Mouse (Mus musculus) embryonic facial prominence, embryonic 11.5 days (tissue): ENCODE measurements at regions not wholly inside any gene's neighbourhood (a gene's known extent, or its start where the extent isn't known, plus 50 kb on each side); places are given as distances from the start of the nearest gene placed in this dataset.

Experiments used
- ATAC-seq: fragments of 200-750 bp; cut with Nextera tagmentation; replicated peaks from 2 replicates; pipeline ENCODE4 v1.8.0; 2017; ENCODE audit warnings: low read depth; ENCODE audit not compliant: insufficient number of reproducible peaks, low FRiP score, low TSS enrichment
- DNase-seq: peaks from one replicate; pipeline ENCODE4 v3.0.0-alpha.2; 2015; ENCODE audit warnings: low spot score
- H3K27ac ChIP-seq: fragments of 300-500 bp; sonication (generic); replicated peaks from 2 replicates; pipeline ENCODE4 v1.5.1; 2014; ENCODE audit warnings: mild to moderate bottlenecking, low read depth, low read length, control low read depth
- H3K27me3 ChIP-seq: fragments of 300-500 bp; sonication (generic); 2 replicates; pipeline ENCODE4 v1.6.1; 2014; ENCODE audit warnings: mild to moderate bottlenecking, low read length, moderate library complexity, mixed read lengths; ENCODE audit not compliant: control insufficient read depth, insufficient read depth
- H3K36me3 ChIP-seq: fragments of 300-500 bp; sonication (generic); replicated peaks from 2 replicates; pipeline ENCODE4 v1.6.1; 2014; ENCODE audit warnings: low read depth, mild to moderate bottlenecking, low read length, moderate library complexity, mixed read lengths; ENCODE audit not compliant: control insufficient read depth, insufficient read depth
- H3K4me1 ChIP-seq: fragments of 300-500 bp; sonication (generic); 2 replicates; pipeline ENCODE4 v1.6.1; 2014; ENCODE audit warnings: low read length, mixed read lengths; ENCODE audit not compliant: control insufficient read depth, insufficient read depth
- H3K4me2 ChIP-seq: fragments of 300-500 bp; sonication (generic); 2 replicates; pipeline ENCODE4 v1.6.1; 2014; ENCODE audit warnings: low read depth, mild to moderate bottlenecking, control low read depth, low read length, moderate library complexity
- H3K4me3 ChIP-seq: fragments of 300-500 bp; sonication (generic); 2 replicates; pipeline ENCODE4 v1.5.1; 2014; ENCODE audit warnings: low read depth, low read length, control low read depth
- H3K9ac ChIP-seq: fragments of 300-500 bp; sonication (generic); replicated peaks from 2 replicates; pipeline ENCODE4 v1.6.1; 2014; ENCODE audit warnings: mild to moderate bottlenecking, control low read depth, low read length
- H3K9me3 ChIP-seq: fragments of 300-500 bp; sonication (generic); replicated peaks from 2 replicates; pipeline ENCODE4 v1.6.1; 2016; ENCODE audit warnings: mild to moderate bottlenecking, low read length, inconsistent platforms, mixed read lengths; ENCODE audit not compliant: control insufficient read depth
- WGBS: fragments of 180-500 bp; shearing (Covaris S2); extraction: QIAGEN DNeasy Blood & Tissue Kit; methylation state at CpG from one replicate; pipeline ENCODE4 v1.1.7; 2014; 5-methylcytosine and 5-hydroxymethylcytosine counted together

DNA sequence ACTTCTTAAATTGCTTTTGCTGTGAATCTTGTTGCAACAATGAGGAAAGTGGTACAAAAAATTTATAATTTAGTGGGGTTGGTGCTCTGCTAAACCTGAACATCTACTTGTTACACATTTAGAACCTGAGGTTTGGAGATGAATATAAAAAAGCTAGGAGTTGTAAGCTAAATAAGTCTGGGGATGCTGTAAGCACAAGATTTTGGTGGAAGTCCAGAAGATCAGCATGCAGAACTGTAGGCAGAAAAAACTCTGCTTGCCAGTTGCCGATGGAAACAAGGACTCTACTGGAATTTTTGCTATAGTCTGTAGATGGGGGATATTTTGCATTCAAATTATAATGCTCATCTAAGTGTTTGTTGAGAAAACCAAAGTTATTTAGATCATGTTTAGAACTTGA is 390.5 kb upstream of the Clnk start:
- WGBS, result 94% methylated on average over 1 of the region's 1 CpGs
- no peak overlapping the region for H3K27ac ChIP-seq
- H3K9me3 ChIP-seq, result no peaks in the 10 kb centered on the region
- H3K27me3 ChIP-seq, result no peaks in the 10 kb centered on the region
- no peak overlapping the region for H3K9ac ChIP-seq
- DNase-seq (no peak), ATAC-seq (no peak)
- H3K4me3 ChIP-seq, result no peak overlapping the region
- no peaks in the 10 kb centered on the region for H3K36me3 ChIP-seq
- no peaks in the 10 kb centered on the region for H3K4me1 ChIP-seq
- H3K4me2 ChIP-seq, result no peak overlapping the region

DNA sequence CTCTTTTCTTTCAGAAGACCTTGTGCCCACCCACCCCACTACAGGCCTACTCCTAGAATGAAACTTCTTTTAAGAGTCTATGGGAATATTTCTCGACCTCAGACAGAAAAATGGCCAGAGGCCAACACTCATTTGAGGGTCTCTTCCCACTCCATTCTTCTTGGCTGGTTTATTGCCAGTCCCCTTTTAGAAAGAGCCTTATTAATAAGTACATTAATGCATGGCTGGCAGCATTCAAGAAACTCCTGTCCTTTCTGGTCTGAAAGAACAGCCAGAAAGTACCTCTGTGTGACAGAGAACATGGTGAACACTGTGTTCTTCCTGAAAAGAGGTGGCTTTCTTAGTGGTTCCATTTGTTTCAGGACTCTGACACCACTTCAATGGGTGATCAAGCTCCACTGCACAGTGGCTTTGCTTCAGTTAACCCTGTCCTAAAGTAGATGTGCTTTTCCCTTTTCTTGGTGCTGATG is 384.1 kb upstream of the Clnk start:
- no peak for ATAC-seq
- Histone ChIP-seq H3K9ac (no peak overlapping the region), H3K4me1 (no peaks in the 10 kb centered on the region)

DNA sequence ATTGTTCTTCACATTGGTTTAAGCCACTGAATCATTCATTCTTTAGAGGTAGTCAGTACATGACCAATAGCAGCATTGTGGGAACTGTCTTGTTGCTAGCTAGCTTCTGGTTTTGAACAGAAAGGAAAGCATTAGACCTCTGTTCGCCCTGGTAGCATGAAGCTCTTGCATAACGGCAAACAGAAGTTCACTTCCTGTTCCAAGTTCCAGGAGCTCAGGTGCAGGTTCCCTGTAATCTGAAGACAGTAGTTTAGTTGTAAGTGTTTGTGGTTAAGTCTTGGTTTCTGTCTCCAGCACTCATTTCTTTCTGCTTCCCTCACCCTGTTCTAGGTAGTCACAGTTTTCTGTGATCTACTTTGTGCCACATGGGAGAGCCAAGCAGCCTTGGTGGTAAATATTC is 381.1 kb upstream of the Clnk start:
- H3K9me3 ChIP-seq, result no peaks in the 10 kb centered on the region
- no peak overlapping the region for H3K4me3 ChIP-seq
- no peak overlapping the region for H3K9ac ChIP-seq
- no peak for ATAC-seq
- no peak for DNase-seq
- H3K4me1 ChIP-seq, result no peaks in the 10 kb centered on the region
- H3K36me3 ChIP-seq, result no peaks in the 10 kb centered on the region
- WGBS, result 82% methylated on average over 2 of the region's 2 CpGs
- H3K27me3 ChIP-seq, result no peaks in the 10 kb centered on the region
- H3K27ac ChIP-seq, result no peak overlapping the region
- H3K4me2 ChIP-seq, result no peak overlapping the region

More for the DNA sequence above, 384.1 kb upstream of the Clnk start:
- DNase-seq, result no peak
- H3K27ac ChIP-seq, result no peak overlapping the region
- no peak overlapping the region for H3K4me2 ChIP-seq
- H3K4me3 ChIP-seq, result no peak overlapping the region
- H3K36me3 ChIP-seq, result no peaks in the 10 kb centered on the region
- H3K27me3 ChIP-seq, result no peaks in the 10 kb centered on the region
- WGBS, result 75% methylated on average over 1 of the region's 1 CpGs
- no peaks in the 10 kb centered on the region for H3K9me3 ChIP-seq

DNA sequence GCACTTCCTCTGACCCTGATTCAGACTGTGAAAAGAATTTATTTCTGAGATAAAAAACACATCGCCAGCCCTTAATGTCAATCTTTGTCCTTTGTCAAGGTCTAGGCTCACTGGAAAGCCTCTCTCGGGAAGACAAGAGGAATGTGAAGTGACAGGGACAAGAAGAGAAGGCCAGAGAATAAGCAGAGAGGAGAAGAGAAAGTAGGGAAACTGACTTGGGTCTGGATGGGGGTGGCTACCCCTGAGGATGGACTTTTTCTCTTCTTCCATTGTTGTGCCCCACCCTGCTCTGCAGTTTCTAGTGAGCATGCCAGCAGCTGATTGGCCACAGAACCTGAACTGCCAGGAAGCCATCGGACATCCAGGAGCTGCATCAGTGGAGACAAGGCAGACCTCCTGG is 375.6 kb upstream of the Clnk start:
- Histone ChIP-seq H3K4me2 (no peak overlapping the region), H3K4me3 (no peak overlapping the region), H3K27ac (no peak overlapping the region), H3K36me3 (no peaks in the 10 kb centered on the region), H3K27me3 (no peaks in the 10 kb centered on the region), H3K9ac (no peak overlapping the region), H3K9me3 (no peaks in the 10 kb centered on the region), H3K4me1 (no peaks in the 10 kb centered on the region)
- no peak for DNase-seq
- 48% methylated on average over 3 of the region's 3 CpGs for WGBS
- ATAC-seq, result no peak

DNA sequence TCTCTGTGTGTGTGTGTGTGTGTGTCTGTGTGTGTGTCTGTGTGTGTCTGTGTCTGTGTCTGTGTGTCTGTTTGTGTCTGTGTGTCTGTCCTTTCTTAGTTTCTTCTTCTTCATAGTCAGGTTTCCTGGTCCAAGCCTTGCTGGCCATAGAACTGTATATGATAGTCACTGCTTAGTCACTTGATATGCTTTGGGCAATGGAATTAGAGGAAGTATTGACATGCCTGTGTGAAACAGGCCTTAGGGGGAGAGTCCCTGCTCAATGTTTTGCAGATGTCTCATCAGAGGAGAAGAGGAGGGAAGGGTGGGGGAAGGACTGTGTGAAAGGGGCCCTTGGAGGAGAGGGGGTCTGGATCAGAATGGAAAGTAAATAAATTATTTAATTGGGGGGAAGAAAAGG is 374.4 kb upstream of the Clnk start:
- Histone ChIP-seq H3K9me3 (no peaks in the 10 kb centered on the region), H3K27ac (no peak overlapping the region), H3K4me3 (no peak overlapping the region), H3K4me2 (no peak overlapping the region), H3K4me1 (no peaks in the 10 kb centered on the region), H3K9ac (no peak overlapping the region), H3K36me3 (no peaks in the 10 kb centered on the region), H3K27me3 (no peaks in the 10 kb centered on the region)
- ATAC-seq (no peak), DNase-seq (peak; percentile 3)

DNA sequence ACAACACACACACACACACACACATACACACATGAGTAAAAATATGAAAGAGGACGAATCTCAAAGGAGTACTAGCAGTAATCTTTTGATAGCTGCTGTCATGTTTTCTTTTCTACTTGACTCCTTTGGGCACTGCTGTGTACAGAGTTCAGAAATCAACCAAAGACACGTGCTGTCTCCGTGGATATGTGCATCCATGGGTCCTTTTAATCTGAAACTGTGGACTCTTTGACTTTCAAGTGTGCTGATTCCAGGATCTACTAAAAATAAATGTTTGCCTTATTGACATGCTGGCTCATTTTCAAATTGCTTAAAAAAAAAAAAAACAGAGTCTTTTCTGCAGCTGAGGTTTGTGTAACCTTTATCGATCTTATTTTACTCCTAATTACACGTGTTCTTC is 343.1 kb upstream of the Clnk start:
- Histone ChIP-seq H3K4me1 (no peaks in the 10 kb centered on the region), H3K4me3 (no peak overlapping the region), H3K27ac (no peak overlapping the region), H3K9ac (no peak overlapping the region), H3K36me3 (no peaks in the 10 kb centered on the region), H3K9me3 (no peaks in the 10 kb centered on the region), H3K27me3 (no peaks in the 10 kb centered on the region), H3K4me2 (no peak overlapping the region)
- DNase-seq (no peak), ATAC-seq (no peak)
- WGBS, result 77% methylated on average over 5 of the region's 5 CpGs

DNA sequence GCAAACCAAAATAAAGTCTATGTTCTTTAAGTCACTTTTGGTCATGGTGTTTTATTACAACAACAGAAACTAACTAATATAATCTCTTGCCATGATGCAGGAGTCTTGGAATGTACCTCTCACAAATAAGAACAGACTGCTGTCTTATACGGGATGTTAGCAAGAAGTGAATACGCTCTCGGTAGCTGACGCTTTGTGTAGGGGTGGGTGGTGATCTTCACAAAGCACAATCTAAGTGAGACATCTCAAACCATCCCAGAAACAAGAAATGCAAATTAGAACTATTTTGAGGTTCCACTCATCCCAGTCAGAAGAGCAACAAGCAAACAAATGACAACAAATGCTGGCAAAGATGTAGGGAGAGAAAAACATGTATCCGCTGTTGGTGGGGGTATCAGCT is 339.7 kb upstream of the Clnk start:
- H3K4me2 ChIP-seq, result no peak overlapping the region
- no peaks in the 10 kb centered on the region for H3K4me1 ChIP-seq
- H3K36me3 ChIP-seq, result no peaks in the 10 kb centered on the region
- no peak for DNase-seq
- no peaks in the 10 kb centered on the region for H3K27me3 ChIP-seq
- H3K4me3 ChIP-seq, result no peak overlapping the region
- no peaks in the 10 kb centered on the region for H3K9me3 ChIP-seq
- WGBS, result 92% methylated on average over 5 of the region's 5 CpGs
- no peak overlapping the region for H3K27ac ChIP-seq
- no peak overlapping the region for H3K9ac ChIP-seq
- no peak for ATAC-seq

DNA sequence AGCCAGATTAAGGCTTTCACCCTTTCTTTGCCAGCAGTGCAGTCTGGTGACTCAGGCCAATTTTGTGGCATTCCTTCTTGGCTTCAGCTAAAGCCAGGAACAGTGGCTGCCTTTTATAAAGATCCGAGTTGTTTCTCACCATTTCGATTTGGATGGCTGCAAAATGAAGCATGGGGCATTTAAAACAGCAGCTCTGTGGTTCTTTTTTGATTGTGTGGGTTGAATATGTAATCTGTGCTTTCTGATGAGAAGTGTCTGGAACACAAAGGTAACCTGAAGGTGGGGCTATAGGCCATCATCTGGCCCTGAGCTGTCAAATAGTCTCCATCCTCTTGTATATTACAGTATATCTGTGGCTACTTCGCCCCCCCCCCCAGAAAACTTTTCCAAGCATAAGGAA is 338.4 kb upstream of the Clnk start:
- Histone ChIP-seq H3K4me2 (no peak overlapping the region), H3K27ac (no peak overlapping the region), H3K4me3 (no peak overlapping the region), H3K27me3 (no peaks in the 10 kb centered on the region), H3K9ac (no peak overlapping the region), H3K36me3 (no peaks in the 10 kb centered on the region), H3K4me1 (no peaks in the 10 kb centered on the region), H3K9me3 (no peaks in the 10 kb centered on the region)
- no peak for ATAC-seq
- WGBS, result 76% methylated on average over 3 of the region's 3 CpGs
- no peak for DNase-seq

DNA sequence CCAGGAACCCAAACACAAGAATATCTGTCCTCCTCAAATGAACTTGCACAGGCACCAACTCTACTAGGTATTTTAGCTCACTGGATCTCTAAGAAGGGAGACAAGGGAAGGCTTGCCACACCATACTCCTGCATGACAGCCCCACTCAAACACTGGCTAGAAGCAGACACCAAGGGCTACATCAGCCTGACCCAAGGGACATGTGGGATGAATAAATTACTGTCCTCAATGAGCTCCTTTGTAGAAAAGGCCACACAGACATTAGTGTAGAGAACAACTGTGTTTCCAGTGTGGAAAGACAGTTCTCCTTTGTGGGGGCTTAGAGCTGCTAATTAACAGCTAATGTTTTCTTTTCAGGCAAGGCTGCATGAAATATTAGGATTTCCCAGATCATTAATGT is 335.9 kb upstream of the Clnk start:
- no peaks in the 10 kb centered on the region for H3K4me1 ChIP-seq
- no peaks in the 10 kb centered on the region for H3K9me3 ChIP-seq
- H3K9ac ChIP-seq, result no peak overlapping the region
- no peaks in the 10 kb centered on the region for H3K36me3 ChIP-seq
- no peaks in the 10 kb centered on the region for H3K27me3 ChIP-seq
- no peak overlapping the region for H3K4me3 ChIP-seq
- H3K4me2 ChIP-seq, result no peak overlapping the region
- no peak overlapping the region for H3K27ac ChIP-seq
- DNase-seq, result no peak
- ATAC-seq, result no peak
